Mouse (Mus musculus): ENCODE measurements around the gene Tbl2. TPM values are rescaled to one million over a fixed set of nuclear protein-coding genes. Genes with fewer than 3 reads are reported as not detected.

The Tbl2 gene
- polyA plus RNA-seq, 1 experiment from 2014 or later = 16.4 TPM

DNA sequence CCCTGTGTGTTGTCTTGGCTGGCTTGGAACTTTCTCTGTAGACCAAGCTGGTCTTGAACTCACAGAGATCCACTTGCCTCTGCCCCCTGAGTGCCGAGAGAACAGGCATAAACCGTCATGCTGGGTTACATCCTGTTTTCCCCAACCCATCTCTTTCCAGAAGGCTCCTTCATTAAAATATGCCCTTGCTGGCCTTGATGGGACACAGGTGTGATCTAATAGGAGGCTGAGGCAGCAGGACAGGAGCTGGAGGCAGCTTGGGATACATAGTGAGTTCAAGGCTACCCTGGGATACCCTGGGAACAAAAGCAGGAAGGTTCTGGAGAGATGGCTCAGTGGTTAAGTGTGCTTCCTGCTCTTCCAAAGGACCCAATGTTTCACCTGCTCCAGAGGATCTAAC lies 9.6 kb upstream of the Tbl2 start:
- Histone ChIP-seq H3K4me1 (ENCODE audit: control insufficient read depth, insufficient read depth, low read length) (no peaks in the 10 kb centered on the region), H3K27me3 (ENCODE audit: control insufficient read depth, insufficient read depth, low read length) (0 out of 2 replicates have a peak, but pooled peaks cover 3% of the 10 kb centered on the region), H3K9me3 (ENCODE audit: control insufficient read depth, low read length) (no peaks in the 10 kb centered on the region), H3K4me3 (ENCODE audit: low read depth, low read length) (no peak overlapping the region), H3K9ac (replicated peaks; ENCODE audit: low read depth, low read length) (no peak overlapping the region), H3K27ac (ENCODE audit: low read depth, low read length) (no peak overlapping the region), H3K36me3 (ENCODE audit: control insufficient read depth, insufficient read depth, low read length) (no peaks in the 10 kb centered on the region), H3K4me2 (ENCODE audit: low read depth, low read length) (no peak overlapping the region)
- WGBS = 79% methylated on average over 2 of the region's 2 CpGs
- ATAC-seq (ENCODE audit: low read depth) = no peak

- H3K9ac ChIP-seq (replicated peaks; ENCODE audit: low read depth, low read length) = no peak overlapping the region
- no peaks in the 10 kb centered on the region for H3K4me1 ChIP-seq (ENCODE audit: control insufficient read depth, insufficient read depth, low read length)
- H3K4me3 ChIP-seq (ENCODE audit: low read depth, low read length) = no peak overlapping the region
- H3K36me3 ChIP-seq (ENCODE audit: control insufficient read depth, insufficient read depth, low read length) = no peaks in the 10 kb centered on the region
- 76% methylated on average over 4 of the region's 4 CpGs for WGBS
- H3K27ac ChIP-seq (ENCODE audit: low read depth, low read length) = no peak overlapping the region
- no peak overlapping the region for H3K4me2 ChIP-seq (ENCODE audit: low read depth, low read length)
- no peak for ATAC-seq (ENCODE audit: low read depth)
- no peaks in the 10 kb centered on the region for H3K27me3 ChIP-seq (ENCODE audit: control insufficient read depth, insufficient read depth, low read length)
- H3K9me3 ChIP-seq (ENCODE audit: control insufficient read depth, low read length) = no peaks in the 10 kb centered on the region
Measured at GRCm38 (mm10) chr5:135144469-135144868, 5.0 kb upstream of the Tbl2 start.

DNA sequence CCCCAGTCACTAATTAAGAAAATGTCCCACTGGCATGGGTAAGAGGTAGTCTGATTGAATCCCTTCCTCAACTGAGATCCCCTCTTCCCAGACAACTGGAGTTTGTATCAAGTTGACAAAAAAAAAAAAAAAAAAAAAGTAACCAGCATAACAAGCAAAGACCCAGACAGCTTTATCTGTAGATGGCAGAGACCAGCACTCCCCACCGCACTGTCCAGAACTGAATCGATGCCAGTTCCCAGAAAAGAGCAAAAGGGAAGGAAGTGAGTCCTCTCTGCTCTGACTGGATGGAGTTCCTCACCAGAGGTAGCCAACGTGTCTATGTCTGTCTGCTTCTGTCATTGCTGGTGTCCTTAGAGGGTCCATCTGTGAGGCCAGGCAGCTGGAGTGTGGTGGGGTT lies 3.9 kb upstream of the Tbl2 start:
- Histone ChIP-seq H3K36me3 (ENCODE audit: control insufficient read depth, insufficient read depth, low read length) (no peaks in the 10 kb centered on the region), H3K4me2 (ENCODE audit: low read depth, low read length) (no peak overlapping the region), H3K4me1 (ENCODE audit: control insufficient read depth, insufficient read depth, low read length) (no peaks in the 10 kb centered on the region; the same call in 1 of the 2 replicates), H3K9ac (replicated peaks; ENCODE audit: low read depth, low read length) (no peak overlapping the region), H3K27me3 (ENCODE audit: control insufficient read depth, insufficient read depth, low read length) (no peaks in the 10 kb centered on the region), H3K4me3 (ENCODE audit: low read depth, low read length) (no peak overlapping the region), H3K27ac (ENCODE audit: low read depth, low read length) (no peak overlapping the region), H3K9me3 (ENCODE audit: control insufficient read depth, low read length) (no peaks in the 10 kb centered on the region)
- no peak for ATAC-seq (ENCODE audit: low read depth)
- 88% methylated on average over 3 of the region's 3 CpGs for WGBS

GRCm38 (mm10) chr5:135145955-135146354 lies 3.5 kb upstream of the Tbl2 start:
- no peaks in the 10 kb centered on the region for H3K9me3 ChIP-seq (ENCODE audit: control insufficient read depth, low read length)
- H3K36me3 ChIP-seq (ENCODE audit: control insufficient read depth, insufficient read depth, low read length) = no peaks in the 10 kb centered on the region
- ATAC-seq (ENCODE audit: low read depth) = no peak
- H3K4me1 ChIP-seq (ENCODE audit: control insufficient read depth, insufficient read depth, low read length) = no peaks in the 10 kb centered on the region; the same call in 1 of the 2 replicates
- H3K4me3 ChIP-seq (ENCODE audit: low read depth, low read length) = no peak overlapping the region
- no peak overlapping the region for H3K9ac ChIP-seq (replicated peaks; ENCODE audit: low read depth, low read length)
- no peak overlapping the region for H3K27ac ChIP-seq (ENCODE audit: low read depth, low read length)
- H3K4me2 ChIP-seq (ENCODE audit: low read depth, low read length) = no peak overlapping the region
- H3K27me3 ChIP-seq (ENCODE audit: control insufficient read depth, insufficient read depth, low read length) = no peaks in the 10 kb centered on the region

- Histone ChIP-seq H3K4me3 (ENCODE audit: low read depth, low read length) (peak overlapping the region; percentile 77), H3K9ac (replicated peaks; ENCODE audit: low read depth, low read length) (no peak overlapping the region; the same call in 1 of the 2 replicates), H3K27ac (ENCODE audit: low read depth, low read length) (no peak overlapping the region), H3K36me3 (ENCODE audit: control insufficient read depth, insufficient read depth, low read length) (no peaks in the 10 kb centered on the region), H3K9me3 (ENCODE audit: control insufficient read depth, low read length) (no peaks in the 10 kb centered on the region), H3K4me2 (ENCODE audit: low read depth, low read length) (peak overlapping the region; percentile 83), H3K4me1 (ENCODE audit: control insufficient read depth, insufficient read depth, low read length) (no peaks in the 10 kb centered on the region; the same call in 1 of the 2 replicates), H3K27me3 (ENCODE audit: control insufficient read depth, insufficient read depth, low read length) (no peaks in the 10 kb centered on the region)
- ATAC-seq (ENCODE audit: low read depth) = no peak
- under 1% methylated on average over 13 of the region's 13 CpGs for WGBS
Measured at GRCm38 (mm10) chr5:135148715-135149052, 773 bp upstream of the Tbl2 start.

GRCm38 (mm10) chr5:135149820-135150178 lies 342 bp downstream of the Tbl2 start:
- Histone ChIP-seq H3K9me3 (ENCODE audit: control insufficient read depth, low read length) (no peaks in the 10 kb centered on the region), H3K27me3 (ENCODE audit: control insufficient read depth, insufficient read depth, low read length) (no peaks in the 10 kb centered on the region), H3K4me3 (ENCODE audit: low read depth, low read length) (peak overlapping the region; percentile 77), H3K27ac (ENCODE audit: low read depth, low read length) (peak overlapping the region; percentile 79), H3K4me2 (ENCODE audit: low read depth, low read length) (peak overlapping the region; percentile 83), H3K36me3 (ENCODE audit: control insufficient read depth, insufficient read depth, low read length) (peaks cover under 1% of the 10 kb centered on the region; the same call in 1 of the 2 replicates), H3K4me1 (ENCODE audit: control insufficient read depth, insufficient read depth, low read length) (no peaks in the 10 kb centered on the region; the same call in 1 of the 2 replicates), H3K9ac (replicated peaks; ENCODE audit: low read depth, low read length) (peak overlapping the region; percentile 62)
- WGBS = under 1% methylated on average over 23 of the region's 23 CpGs
- no peak for ATAC-seq (ENCODE audit: low read depth)

- WGBS = 98% methylated on average over 4 of the region's 4 CpGs
- H3K36me3 ChIP-seq (ENCODE audit: control insufficient read depth, insufficient read depth, low read length) = peaks cover 34% of the 10 kb centered on the region
- no peaks in the 10 kb centered on the region for H3K4me1 ChIP-seq (ENCODE audit: control insufficient read depth, insufficient read depth, low read length)
- no peak overlapping the region for H3K9ac ChIP-seq (replicated peaks; ENCODE audit: low read depth, low read length)
- H3K4me2 ChIP-seq (ENCODE audit: low read depth, low read length) = no peak overlapping the region
- H3K9me3 ChIP-seq (ENCODE audit: control insufficient read depth, low read length) = no peaks in the 10 kb centered on the region
- H3K4me3 ChIP-seq (ENCODE audit: low read depth, low read length) = no peak overlapping the region
- no peaks in the 10 kb centered on the region for H3K27me3 ChIP-seq (ENCODE audit: control insufficient read depth, insufficient read depth, low read length)
- ATAC-seq (ENCODE audit: low read depth) = no peak
- no peak overlapping the region for H3K27ac ChIP-seq (ENCODE audit: low read depth, low read length)
Measured at GRCm38 (mm10) chr5:135156496-135156895, 7.0 kb downstream of the Tbl2 start.

DNA sequence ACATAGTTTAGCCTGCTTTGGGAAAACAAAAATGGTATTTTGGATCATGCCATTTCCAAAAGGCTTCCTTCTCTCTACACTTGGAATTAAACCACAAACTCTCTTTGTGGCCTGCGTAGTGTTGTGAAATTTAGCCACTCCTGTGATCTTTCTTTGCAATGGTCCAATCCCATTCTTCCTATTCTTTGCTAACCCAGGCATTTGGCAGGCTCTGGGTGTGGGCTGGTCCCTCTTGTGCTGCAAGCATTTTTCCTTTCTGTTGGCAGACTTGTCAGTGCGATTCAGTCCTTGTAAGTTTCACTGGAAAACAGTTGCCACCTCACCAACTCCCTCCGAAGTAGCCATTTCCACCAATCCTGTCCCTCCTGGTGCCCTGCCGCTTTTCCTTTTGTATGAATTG lies 11.8 kb downstream of the Tbl2 start:
- no peak for ATAC-seq (ENCODE audit: low read depth)
- Histone ChIP-seq H3K9me3 (ENCODE audit: control insufficient read depth, low read length) (no peaks in the 10 kb centered on the region), H3K27ac (ENCODE audit: low read depth, low read length) (no peak overlapping the region), H3K4me1 (ENCODE audit: control insufficient read depth, insufficient read depth, low read length) (no peaks in the 10 kb centered on the region), H3K4me2 (ENCODE audit: low read depth, low read length) (no peak overlapping the region), H3K4me3 (ENCODE audit: low read depth, low read length) (no peak overlapping the region), H3K36me3 (ENCODE audit: control insufficient read depth, insufficient read depth, low read length) (peaks cover 31% of the 10 kb centered on the region), H3K9ac (replicated peaks; ENCODE audit: low read depth, low read length) (no peak overlapping the region), H3K27me3 (ENCODE audit: control insufficient read depth, insufficient read depth, low read length) (no peaks in the 10 kb centered on the region)
- 92% methylated on average over 4 of the region's 4 CpGs for WGBS

GRCm38 (mm10) chr5:135161650-135162049 lies 12.2 kb downstream of the Tbl2 start:
- Histone ChIP-seq H3K4me2 (ENCODE audit: low read depth, low read length) (no peak overlapping the region), H3K4me1 (ENCODE audit: control insufficient read depth, insufficient read depth, low read length) (no peaks in the 10 kb centered on the region), H3K4me3 (ENCODE audit: low read depth, low read length) (no peak overlapping the region), H3K27ac (ENCODE audit: low read depth, low read length) (no peak overlapping the region), H3K36me3 (ENCODE audit: control insufficient read depth, insufficient read depth, low read length) (peaks cover 27% of the 10 kb centered on the region), H3K9ac (replicated peaks; ENCODE audit: low read depth, low read length) (no peak overlapping the region), H3K27me3 (ENCODE audit: control insufficient read depth, insufficient read depth, low read length) (no peaks in the 10 kb centered on the region), H3K9me3 (ENCODE audit: control insufficient read depth, low read length) (no peaks in the 10 kb centered on the region)
- no peak for ATAC-seq (ENCODE audit: low read depth)
- WGBS = 87% methylated on average over 7 of the region's 7 CpGs

DNA sequence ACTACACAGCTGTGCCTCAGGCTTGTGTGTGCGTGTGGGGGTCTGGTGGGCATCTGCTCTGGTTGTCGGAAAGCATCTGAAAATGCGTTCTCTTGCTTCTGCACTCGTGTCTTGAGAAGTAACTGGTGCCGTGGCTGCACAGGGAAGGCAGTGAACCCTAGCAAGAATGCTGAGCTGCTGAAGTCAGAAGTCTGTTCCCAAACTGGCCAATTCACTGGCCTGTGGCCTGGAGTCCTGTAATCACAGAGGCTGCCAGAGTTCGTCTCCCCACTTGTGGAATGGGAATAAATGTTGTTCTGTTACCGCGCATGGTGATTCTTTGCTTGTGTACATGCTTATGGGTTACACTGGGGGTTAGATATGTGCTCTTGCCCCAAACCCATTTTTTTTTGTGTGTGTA lies 12.9 kb downstream of the Tbl2 start:
- Histone ChIP-seq H3K36me3 (ENCODE audit: control insufficient read depth, insufficient read depth, low read length) (peaks cover 26% of the 10 kb centered on the region), H3K27me3 (ENCODE audit: control insufficient read depth, insufficient read depth, low read length) (no peaks in the 10 kb centered on the region), H3K4me3 (ENCODE audit: low read depth, low read length) (no peak overlapping the region), H3K9ac (replicated peaks; ENCODE audit: low read depth, low read length) (no peak overlapping the region), H3K4me2 (ENCODE audit: low read depth, low read length) (no peak overlapping the region), H3K9me3 (ENCODE audit: control insufficient read depth, low read length) (no peaks in the 10 kb centered on the region), H3K4me1 (ENCODE audit: control insufficient read depth, insufficient read depth, low read length) (no peaks in the 10 kb centered on the region), H3K27ac (ENCODE audit: low read depth, low read length) (no peak overlapping the region)
- ATAC-seq (ENCODE audit: low read depth) = no peak
- 94% methylated on average over 8 of the region's 8 CpGs for WGBS

Data from neural tube, embryonic 14.5 days (tissue).